Mouse (Mus musculus) cerebellum, adult 9-11 months (tissue): ENCODE data around the gene Mtrf1.
"Not testable (repeated sequence)": the region's sequence is repeated elsewhere in the genome, so short reads cannot be mapped to it uniquely, and the experiment has no call there.

Experiments
- DNase-seq: peaks from one replicate; pipeline ENCODE4 v3.0.0; 2022

Gene Mtrf1

DNA sequence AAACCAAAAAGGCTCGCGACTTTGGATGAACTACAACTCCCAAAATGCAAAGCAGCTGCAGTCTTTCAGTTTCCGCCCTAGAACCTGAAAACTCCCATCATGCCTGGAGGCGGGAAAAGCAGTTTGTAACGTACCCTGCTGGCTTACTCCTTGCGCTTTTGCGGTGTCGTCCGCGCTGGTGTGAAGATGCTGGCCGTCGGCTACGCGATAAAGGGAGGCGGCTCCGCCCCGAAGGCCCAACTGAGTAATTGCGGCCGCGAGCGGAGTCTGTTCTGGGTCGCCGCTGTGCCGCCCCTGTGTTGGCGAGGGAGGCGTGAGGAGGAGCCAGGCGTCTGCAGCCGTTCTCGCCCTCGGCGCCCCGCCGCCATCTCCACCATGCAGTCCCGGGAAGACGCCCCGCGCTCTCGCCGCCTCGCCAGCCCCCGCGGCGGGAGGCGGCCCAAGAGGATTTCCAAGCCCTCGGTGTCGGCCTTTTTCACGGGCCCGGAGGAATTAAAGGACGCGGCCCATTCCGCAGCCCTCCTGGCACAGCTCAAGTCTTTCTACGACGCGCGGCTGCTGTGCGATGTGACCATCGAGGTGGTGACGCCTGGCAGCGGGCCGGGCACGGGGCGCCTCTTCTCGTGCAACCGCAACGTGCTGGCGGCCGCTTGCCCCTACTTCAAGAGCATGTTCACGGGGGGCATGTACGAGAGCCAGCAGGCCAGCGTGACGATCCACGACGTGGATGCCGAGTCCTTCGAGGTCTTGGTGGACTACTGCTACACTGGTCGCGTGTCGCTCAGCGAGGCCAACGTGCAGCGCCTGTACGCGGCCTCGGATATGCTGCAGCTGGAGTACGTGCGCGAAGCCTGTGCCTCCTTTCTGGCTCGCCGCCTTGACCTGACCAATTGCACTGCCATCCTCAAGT lies 54.4 kb downstream of the Mtrf1 start, which contains the start of gene Kbtbd6:
TSS of gene Kbtbd6 (plus strand) at position 155 of the 910 bp plus-strand sequence.
- peak; percentile 78 for DNase-seq

DNA sequence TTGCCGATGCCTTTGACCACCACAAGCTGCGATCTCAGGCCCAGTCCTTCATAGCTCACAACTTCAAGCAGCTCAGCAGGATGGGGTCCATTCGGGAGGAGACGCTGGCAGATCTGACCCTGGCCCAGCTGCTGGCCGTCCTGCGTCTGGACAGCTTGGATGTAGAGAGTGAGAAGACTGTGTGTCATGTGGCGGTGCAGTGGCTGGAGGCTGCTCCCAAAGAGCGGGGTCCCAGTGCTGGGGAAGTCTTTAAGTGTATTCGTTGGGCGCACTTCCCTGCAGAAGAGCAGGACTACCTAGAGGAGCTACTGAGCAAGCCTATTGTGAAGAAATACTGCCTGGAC lies 55.0 kb downstream of the Mtrf1 start:
- DNase-seq: not testable (repeated sequence)

DNA sequence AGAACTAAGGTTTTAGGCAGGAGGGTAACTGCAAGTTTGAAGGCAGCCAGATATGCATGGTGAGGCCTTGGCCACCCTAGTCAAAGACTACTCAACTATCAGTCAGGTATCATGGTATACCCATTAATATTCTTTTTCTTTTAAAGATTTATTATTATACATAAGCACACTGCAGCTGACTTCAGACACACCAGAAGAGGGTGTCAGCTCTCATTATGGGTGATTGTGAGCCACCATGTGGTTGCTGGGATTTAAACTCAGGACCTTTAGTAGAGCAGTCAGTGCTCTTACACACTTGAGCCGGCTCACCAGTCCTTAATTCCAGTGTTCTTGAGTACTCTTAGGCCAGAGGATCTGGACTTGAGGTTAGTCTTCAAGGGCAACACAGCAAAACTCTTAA lies 62.8 kb downstream of the Mtrf1 start:
- DNase-seq: no peak

DNA sequence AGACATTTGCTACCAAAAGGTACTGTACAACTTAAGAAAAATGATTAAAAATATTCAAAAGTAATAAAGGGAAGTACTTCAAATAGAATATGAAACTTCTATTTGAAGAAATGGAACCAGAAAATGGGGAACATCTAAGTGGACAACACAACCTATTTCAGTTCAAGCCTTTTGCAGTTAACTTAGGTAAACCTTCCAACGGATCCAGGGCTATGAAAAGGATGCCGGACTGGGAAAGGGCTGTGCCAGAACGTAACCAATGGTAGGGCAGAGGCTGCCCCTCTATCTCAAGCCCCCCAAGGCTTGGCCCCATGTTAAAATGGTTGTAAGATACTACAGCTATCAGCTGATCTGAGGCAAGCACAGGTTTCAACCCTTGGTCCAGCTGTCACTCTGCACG lies 63.4 kb downstream of the Mtrf1 start:
- no peak for DNase-seq

DNA sequence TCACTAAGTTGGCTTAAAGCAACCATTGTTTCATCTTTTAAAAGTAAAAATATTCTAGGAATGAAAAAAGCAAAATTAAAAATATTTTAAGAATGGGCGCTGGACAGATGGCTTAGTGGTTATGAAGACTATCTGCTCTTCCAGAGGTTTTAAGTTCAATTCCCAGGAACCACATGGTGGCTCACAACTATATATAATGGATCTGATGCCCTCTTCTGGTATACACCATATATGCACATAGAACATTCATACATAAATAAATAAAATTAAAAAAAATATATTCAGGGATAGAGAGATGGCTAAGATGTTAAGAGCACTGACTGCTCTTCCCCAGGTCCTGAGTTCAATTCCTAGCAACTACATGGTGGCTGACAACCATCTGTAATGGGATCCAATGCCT lies 68.1 kb downstream of the Mtrf1 start:
- DNase-seq: no peak

DNA sequence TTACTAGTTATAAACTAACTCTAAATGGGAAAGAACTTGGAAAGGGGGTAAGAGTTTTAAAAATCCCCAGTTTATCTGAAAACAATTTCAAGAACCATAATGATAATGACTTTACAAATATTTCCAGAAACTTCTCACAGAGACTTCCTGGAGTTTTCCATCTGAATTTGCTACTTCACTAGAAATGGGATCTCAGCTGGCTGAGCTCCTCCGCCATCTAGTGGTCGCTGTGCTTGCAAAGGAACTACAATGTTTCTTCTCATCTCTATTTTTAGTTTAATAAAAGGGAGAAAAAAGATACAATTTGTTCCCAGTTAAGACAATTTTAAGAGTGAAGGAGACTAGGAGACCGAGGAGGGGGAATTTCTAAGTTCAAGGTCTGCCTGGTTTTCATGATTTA lies 70.0 kb downstream of the Mtrf1 start:
- no peak for DNase-seq
